Mouse (Mus musculus) liver, embryonic 16.5 days (tissue): ENCODE measurements around the gene Tedc1. TPM values are rescaled to one million over a fixed set of nuclear protein-coding genes. Genes with fewer than 3 reads are reported as not detected.

Experiments used
- ATAC-seq: fragments of 200-750 bp; cut with Nextera tagmentation; 2 replicates; pipeline ENCODE4 v1.8.0; 2017; ENCODE audit warnings: low read depth, mild to moderate bottlenecking, moderate number of reproducible peaks, moderate library complexity
- H3K27ac ChIP-seq: fragments of 300-500 bp; sonication (generic); 2 replicates; pipeline ENCODE4 v1.5.1; 2014; ENCODE audit warnings: mild to moderate bottlenecking, low read length
- H3K27me3 ChIP-seq: fragments of 300-500 bp; sonication (generic); 2 replicates; pipeline ENCODE4 v1.6.1; 2014; ENCODE audit warnings: low read depth, low read length, mixed read lengths; ENCODE audit not compliant: control insufficient read depth, insufficient read depth
- H3K36me3 ChIP-seq: fragments of 300-500 bp; sonication (generic); 2 replicates; pipeline ENCODE4 v1.6.1; 2014; ENCODE audit warnings: mild to moderate bottlenecking; ENCODE audit not compliant: control insufficient read depth, insufficient read depth
- H3K4me1 ChIP-seq: fragments of 300-500 bp; sonication (generic); 2 replicates; pipeline ENCODE4 v1.6.1; 2014; ENCODE audit warnings: low read depth, low read length, mixed read lengths; ENCODE audit not compliant: control insufficient read depth
- H3K4me2 ChIP-seq: fragments of 300-500 bp; sonication (generic); 2 replicates; pipeline ENCODE4 v1.6.1; 2014; ENCODE audit warnings: low read depth, low read length, mixed read lengths
- H3K4me3 ChIP-seq: fragments of 300-500 bp; sonication (generic); 2 replicates; pipeline ENCODE4 v1.5.1; 2014; ENCODE audit warnings: low read depth, mild to moderate bottlenecking, low read length
- H3K9ac ChIP-seq: fragments of 300-500 bp; sonication (generic); 2 replicates; pipeline ENCODE4 v1.6.1; 2014; ENCODE audit warnings: low read depth, low read length
- H3K9me3 ChIP-seq: fragments of 300-500 bp; sonication (generic); replicated peaks from 2 replicates; pipeline ENCODE4 v1.6.1; 2016; ENCODE audit warnings: low read length; ENCODE audit not compliant: control insufficient read depth
- WGBS: fragments of 180-500 bp; shearing (Covaris S2); extraction: QIAGEN DNeasy Blood & Tissue Kit; methylation state at CpG from one replicate; pipeline ENCODE4 v1.1.7; 2014; ENCODE audit not compliant: insufficient replicate concordance; 5-methylcytosine and 5-hydroxymethylcytosine counted together
- polyA plus RNA-seq: library from polyadenylated mRNA; unstranded; fragments of >200 nt; fragmentation: Nextera tagmentation; extraction: Ambion mirVana; gene quantifications from 2 replicates; pipeline ENCODE4 v1.2.1, GENCODE M21; 2015

Tedc1 gene
- polyA plus RNA-seq, 1 experiment from 2014 or later, result 9.1 TPM

DNA sequence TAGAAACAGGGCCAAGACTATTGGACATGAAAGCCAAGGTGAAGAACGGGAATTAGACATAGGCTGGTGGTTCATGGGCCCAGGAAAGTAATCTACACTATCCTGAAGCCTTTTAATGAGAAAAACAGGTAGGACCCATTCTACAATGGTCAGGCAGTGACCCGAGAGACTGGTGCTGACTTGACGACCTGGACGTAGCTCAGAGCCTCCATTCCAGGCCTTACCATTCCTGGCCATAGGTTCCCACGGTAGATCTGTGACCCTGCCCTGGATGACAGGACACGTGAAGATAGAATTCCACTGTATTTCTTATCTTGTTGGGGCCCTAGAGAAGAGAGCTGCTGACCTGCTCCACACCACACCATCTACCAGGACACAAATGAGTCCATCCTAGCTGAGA is 17.9 kb upstream of the Tedc1 start:
- H3K4me3 ChIP-seq, result no peak overlapping the region
- no peak overlapping the region for H3K4me2 ChIP-seq
- no peak for ATAC-seq
- peaks cover 33% of the 10 kb centered on the region for H3K27me3 ChIP-seq
- H3K9me3 ChIP-seq, result no peaks in the 10 kb centered on the region
- peaks cover 13% of the 10 kb centered on the region for H3K36me3 ChIP-seq
- H3K9ac ChIP-seq, result no peak overlapping the region
- H3K27ac ChIP-seq, result no peak overlapping the region
- 68% methylated on average over 6 of the region's 6 CpGs for WGBS
- H3K4me1 ChIP-seq, result peaks cover 29% of the 10 kb centered on the region

DNA sequence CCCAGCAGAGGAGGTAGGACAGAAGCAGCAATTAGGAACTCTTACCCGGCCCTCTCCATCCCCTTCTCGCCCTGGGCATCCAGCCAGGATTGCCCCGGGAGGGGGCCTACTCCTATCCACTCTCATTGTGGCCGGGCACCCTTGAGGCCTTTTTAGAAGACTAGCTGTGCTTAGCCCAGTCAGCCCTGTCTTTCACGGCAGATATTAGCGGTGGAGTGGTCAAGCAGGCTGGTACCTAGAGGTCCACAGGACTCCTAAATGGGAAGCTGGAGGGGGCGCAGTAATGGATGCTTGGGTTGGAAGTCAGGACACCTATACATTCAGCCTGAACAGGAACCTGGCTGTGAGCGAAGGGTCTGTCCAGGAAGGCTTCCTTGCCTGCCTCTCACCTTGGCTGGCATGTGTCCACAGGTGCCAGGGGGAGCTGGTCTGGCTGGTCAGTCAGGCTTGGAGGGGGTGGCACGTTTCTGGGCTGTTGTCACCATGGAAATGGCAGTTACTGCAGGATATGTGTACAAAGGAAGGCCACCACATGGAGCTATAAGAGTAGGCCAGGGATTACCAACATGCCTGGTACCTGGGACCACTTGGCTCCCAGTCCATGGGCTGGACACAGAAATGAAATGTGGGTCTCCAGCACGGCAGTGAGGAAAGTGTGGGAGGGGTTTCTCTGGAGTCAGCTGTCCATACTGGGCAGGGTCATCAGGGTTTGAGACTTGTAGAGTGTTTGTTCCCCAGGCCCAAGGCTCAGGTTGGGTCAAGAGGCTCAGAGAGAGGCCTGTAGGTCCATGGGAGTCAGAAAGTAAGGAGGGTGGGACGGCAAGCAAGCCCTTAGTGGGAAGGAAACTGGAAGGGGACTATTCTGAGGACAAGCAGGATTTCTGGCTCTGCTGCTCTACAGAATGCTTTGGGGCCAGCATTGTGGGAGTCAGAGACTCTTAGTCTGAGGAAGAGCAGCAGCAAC is 17.0 kb upstream of the Tedc1 start:
- Histone ChIP-seq H3K4me1 (peaks cover 29% of the 10 kb centered on the region), H3K36me3 (peaks cover 5% of the 10 kb centered on the region), H3K27ac (no peak overlapping the region), H3K9ac (peak overlapping the region; percentile 68; the same call in 1 of the 2 replicates), H3K4me2 (peak overlapping the region; percentile 96), H3K9me3 (no peaks in the 10 kb centered on the region), H3K4me3 (peak overlapping the region; percentile 73), H3K27me3 (peaks cover 39% of the 10 kb centered on the region)
- WGBS, result 59% methylated on average over 11 of the region's 11 CpGs
- no peak for ATAC-seq

DNA sequence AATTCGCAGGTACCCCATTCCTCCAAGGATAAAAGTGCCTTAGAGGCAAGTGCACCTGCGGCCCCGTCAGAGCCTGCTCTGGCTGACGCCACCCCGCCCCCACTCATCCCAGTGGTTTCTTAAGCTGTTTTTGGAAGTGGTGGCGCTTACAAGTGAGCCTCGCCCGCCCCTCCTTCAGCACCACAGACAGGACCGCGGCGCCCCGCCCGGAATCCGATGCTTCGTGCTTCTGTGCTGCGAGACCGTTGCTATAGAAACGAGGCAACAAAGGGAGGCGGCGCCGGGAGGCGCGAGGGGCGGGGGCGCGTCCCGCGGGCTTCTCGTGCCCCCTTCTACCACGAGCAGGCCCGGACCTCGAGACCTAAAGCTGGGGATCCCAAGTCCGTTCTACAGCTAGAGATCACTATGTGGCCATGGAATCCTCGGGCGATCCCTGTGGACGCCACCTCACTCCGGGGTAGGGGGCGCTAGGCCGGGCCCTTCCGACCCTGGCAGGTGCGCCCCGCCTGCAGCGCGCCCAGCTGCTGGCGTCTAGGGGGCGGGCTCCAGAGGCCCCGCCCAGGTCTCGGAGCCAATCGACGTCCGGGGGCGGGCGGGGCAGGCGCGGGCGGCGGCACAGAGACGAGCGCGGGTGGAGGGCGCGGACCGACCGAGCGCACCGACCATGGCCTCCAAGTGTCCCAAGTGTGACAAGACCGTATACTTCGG is 16.2 kb upstream of the Tedc1 start, which contains the start of gene Crip2:
Crip2 (plus strand) TSS at position 329 of the 708 bp plus-strand sequence.
- Histone ChIP-seq H3K27ac (peak within 1 kb of the TSS; percentile 46), H3K4me1 (peaks cover 29% of the 10 kb centered on the region)
- ATAC-seq, result peak; percentile 89

DNA sequence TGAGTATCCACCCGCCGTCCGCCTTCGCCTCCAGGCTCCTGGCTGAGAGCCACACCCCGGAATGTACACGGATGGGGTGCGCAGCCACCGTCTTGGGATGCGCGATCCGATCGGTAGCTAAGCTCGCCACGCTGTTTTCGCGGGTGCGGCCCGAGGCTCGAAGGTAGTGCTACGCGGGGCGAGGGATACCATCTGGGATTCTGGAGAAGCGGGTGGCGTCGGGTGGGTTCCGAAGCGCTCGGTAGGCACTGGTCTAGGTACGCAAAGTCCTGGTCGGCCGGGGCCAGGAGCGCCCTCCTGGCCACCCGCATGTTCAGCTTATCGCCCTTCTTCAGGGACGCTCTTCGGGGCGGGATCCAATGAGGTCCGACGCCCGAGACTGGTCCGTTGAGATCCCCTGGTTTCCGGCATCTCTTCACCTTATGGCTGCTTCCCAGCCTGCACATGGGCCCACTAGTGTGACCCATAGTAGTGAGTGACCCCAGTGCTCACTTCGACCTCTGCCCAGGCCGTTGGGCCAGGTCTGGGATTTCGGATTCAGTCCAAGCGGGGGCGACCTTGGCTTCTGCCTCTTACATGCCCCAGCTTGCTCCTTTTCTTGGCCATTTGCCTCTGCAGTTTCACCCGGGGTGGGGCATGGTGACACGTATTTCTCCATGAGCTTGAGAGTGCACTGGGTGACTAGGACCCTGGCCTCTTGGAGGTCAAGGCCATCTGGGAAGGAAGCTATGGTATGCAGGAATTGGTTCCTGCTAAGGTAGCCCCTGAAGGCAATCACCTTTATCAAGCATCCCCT is 15.4 kb upstream of the Tedc1 start:
- H3K36me3 ChIP-seq, result peaks cover 5% of the 10 kb centered on the region; the same call in 1 of the 2 replicates
- ATAC-seq, result peak; percentile 65
- 2% methylated on average over 49 of the region's 49 CpGs for WGBS
- peak overlapping the region; percentile 46 for H3K27ac ChIP-seq
- H3K4me3 ChIP-seq, result peak overlapping the region; percentile 73
- peak overlapping the region; percentile 96 for H3K4me2 ChIP-seq
- peaks cover 39% of the 10 kb centered on the region for H3K27me3 ChIP-seq
- peaks cover 29% of the 10 kb centered on the region for H3K4me1 ChIP-seq
- H3K9me3 ChIP-seq, result no peaks in the 10 kb centered on the region
- peak overlapping the region; percentile 68 for H3K9ac ChIP-seq

More for the DNA sequence above, 16.2 kb upstream of the Tedc1 start, which contains the start of gene Crip2:
- peak within 1 kb of the TSS; percentile 96 for H3K4me2 ChIP-seq
- H3K27me3 ChIP-seq, result peaks cover 39% of the 10 kb centered on the region
- peak within 1 kb of the TSS; percentile 68 for H3K9ac ChIP-seq
- H3K4me3 ChIP-seq, result peak within 1 kb of the TSS; percentile 73
- no peaks in the 10 kb centered on the region for H3K9me3 ChIP-seq
- peaks cover 5% of the 10 kb centered on the region; the same call in 1 of the 2 replicates for H3K36me3 ChIP-seq
- under 1% methylated on average over 66 of the region's 68 CpGs for WGBS

DNA sequence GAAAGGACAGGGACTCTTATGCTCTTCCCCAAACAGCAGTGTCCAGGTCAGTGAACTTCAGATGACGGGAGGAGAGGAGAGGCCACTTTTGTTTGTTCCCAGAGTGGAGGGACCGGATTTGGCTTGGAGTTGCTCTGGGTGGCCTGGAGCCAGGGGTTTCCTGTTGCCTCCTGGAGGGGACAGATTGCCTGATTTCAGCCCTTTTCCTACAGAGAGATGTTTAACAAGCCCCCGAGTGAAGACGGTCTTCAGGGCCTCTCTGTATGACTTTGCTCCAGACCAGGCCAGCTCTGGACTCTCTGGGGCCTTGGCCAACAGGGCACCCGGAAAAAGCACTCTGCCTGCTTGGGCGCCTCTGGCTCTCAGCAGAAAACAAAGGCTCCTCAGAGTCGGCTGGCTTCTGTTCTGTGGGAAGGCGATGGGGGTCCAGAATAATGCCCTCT is 14.7 kb upstream of the Tedc1 start:
- H3K36me3 ChIP-seq, result no peaks in the 10 kb centered on the region
- H3K4me2 ChIP-seq, result peak overlapping the region; percentile 96
- no peak for ATAC-seq
- no peaks in the 10 kb centered on the region for H3K9me3 ChIP-seq
- H3K27ac ChIP-seq, result peak overlapping the region; percentile 70
- peak overlapping the region; percentile 73 for H3K4me3 ChIP-seq
- peaks cover 36% of the 10 kb centered on the region for H3K4me1 ChIP-seq
- WGBS, result 35% methylated on average over 8 of the region's 8 CpGs
- peak overlapping the region; percentile 68; the same call in 1 of the 2 replicates for H3K9ac ChIP-seq
- H3K27me3 ChIP-seq, result peaks cover 41% of the 10 kb centered on the region

DNA sequence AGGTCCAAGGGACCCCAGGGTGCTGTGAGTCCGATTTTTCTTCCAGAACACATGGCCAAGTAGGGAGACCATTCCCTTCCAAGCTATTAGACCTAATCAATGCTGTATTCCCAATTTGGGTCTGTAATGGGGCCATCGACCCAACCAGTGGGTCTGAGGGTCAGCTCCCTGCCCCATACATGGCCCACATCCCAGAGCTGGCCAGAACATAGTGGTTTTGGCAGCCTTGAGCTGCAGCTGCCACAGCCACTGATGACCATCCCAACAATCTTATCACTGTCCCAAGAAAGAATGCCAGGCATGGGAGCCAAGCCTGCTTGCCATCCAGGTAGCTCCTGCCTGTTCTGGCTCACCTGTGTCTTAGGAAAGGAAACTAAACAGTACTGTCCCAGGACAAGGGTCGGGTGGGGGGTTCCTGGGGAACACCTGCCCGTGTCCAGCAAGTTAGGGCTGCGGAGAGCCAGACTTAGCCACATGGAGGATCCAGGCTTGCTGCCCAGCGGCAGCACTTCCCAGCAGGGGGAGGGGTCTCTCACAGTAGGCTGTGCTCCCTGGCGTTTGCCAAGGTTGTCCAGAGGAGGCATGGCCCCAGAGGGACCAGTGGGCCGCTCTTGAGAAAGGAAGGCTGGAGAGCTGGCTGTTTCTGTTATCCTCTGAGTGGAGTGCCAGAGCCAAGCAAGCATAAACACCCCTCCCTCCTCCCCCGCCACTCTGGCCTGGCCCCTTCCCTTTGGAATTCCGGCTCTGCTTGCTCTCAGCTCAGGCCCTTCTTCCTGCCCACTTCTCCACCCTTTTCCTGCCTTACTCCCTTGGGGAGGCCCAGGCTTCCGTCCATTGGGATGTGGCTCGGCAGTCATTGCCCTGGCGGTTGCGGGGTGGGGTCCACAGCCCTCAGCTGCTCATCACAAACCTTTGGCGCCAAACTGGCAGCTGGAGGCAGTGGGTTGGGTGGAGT is 13.9 kb upstream of the Tedc1 start:
- Histone ChIP-seq H3K4me3 (peak overlapping the region; percentile 73), H3K4me1 (peaks cover 42% of the 10 kb centered on the region), H3K27ac (peak overlapping the region; percentile 70), H3K36me3 (no peaks in the 10 kb centered on the region), H3K9ac (peak overlapping the region; percentile 30; the same call in 1 of the 2 replicates), H3K4me2 (peak overlapping the region; percentile 17), H3K27me3 (peaks cover 48% of the 10 kb centered on the region), H3K9me3 (no peaks in the 10 kb centered on the region)
- WGBS, result 20% methylated on average over 15 of the region's 15 CpGs
- ATAC-seq, result peak; percentile 1; the same call in 1 of the 2 replicates

DNA sequence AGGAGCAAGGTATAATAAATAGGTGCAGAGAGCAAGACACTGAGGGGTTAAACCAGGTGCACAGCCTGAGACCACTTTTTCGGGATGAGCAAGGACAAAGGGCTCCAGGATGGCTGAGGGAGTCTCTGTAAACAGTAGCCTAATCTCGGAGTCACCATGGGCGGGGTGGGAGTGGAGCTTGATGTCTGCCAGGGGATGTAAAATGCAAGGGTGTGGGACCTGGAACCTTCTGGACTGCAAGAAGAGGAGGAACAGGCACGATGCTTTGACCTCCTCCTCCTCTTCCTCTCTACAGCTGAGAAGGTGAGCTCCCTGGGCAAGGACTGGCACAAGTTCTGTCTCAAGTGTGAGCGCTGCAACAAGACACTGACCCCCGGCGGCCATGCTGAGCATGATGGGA is 13.1 kb upstream of the Tedc1 start:
- no peak overlapping the region for H3K9ac ChIP-seq
- no peak overlapping the region; the same call in 1 of the 2 replicates for H3K4me2 ChIP-seq
- peaks cover 48% of the 10 kb centered on the region for H3K4me1 ChIP-seq
- 0 out of 2 replicates have a peak overlapping the region, but pooled peaks have one; percentile 1 for H3K4me3 ChIP-seq
- H3K9me3 ChIP-seq, result no peaks in the 10 kb centered on the region
- peaks cover 50% of the 10 kb centered on the region for H3K27me3 ChIP-seq
- ATAC-seq, result no peak
- no peak overlapping the region for H3K27ac ChIP-seq
- 38% methylated on average over 7 of the region's 7 CpGs for WGBS
- H3K36me3 ChIP-seq, result no peaks in the 10 kb centered on the region
